Mouse (Mus musculus): ENCODE data around the gene Zfp277. TPM values are rescaled to one million over a fixed set of nuclear protein-coding genes. Genes with fewer than 3 reads are reported as not detected.

Zfp277 gene
- polyA plus RNA-seq (2015; fragmentation: Nextera tagmentation; extraction: Ambion mirVana): 27.7 and 29.3 TPM in 2 replicates

DNA sequence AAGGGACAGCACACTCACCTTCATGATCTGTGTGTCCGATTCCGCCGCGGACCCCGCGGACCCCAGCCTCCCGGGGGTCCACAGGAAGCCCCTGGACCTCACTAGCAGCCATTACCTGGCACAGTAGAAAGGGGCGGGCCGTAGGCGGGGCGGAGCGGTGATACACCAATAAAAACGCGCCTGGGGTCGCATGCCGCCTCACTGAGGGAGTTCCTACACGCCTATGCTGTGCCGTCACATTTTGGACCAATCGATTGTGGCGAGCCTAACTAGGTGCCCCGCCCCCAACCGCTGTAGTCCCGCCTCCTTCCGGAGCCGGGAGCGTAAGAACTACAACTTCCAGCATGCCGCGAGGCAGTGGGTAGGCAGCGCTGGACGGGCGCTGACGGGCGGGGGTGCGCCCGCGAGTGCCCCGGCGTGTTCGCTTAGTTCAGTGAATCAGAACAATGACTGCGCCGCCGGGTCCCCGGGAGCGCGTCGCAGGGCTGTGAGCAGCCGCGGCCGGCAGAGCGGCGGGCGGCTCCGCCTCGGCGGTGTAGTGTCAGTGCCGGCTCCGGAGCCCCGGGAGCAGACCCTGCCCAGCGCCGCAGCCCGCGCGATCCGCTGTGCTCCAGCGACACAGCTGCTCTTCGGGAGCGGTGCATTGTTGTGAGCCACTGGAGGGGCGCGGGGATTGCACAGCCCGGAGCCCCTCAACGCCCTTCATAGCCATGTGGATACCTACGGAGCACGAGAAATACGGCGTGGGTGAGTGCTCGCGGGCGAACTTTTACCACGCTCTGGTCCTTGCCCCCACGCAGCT, at the start of gene Zfp277, which contains the start of gene Dock4:
TSS of gene Zfp277 (minus strand) at position 255 of the 802 bp plus-strand sequence.
TSS of gene Dock4 (plus strand) at position 305 of the 802 bp plus-strand sequence.
- peak within 1 kb of the TSS; percentile 95 for H3K4me2 ChIP-seq (ENCODE audit: low read depth, low read length)
- peak within 1 kb of the TSS; percentile 83 for H3K4me3 ChIP-seq (ENCODE audit: low read length)
- no peaks in the 10 kb centered on the region for H3K27me3 ChIP-seq (replicated peaks; ENCODE audit: control insufficient read depth, insufficient read depth, low read length)
- H3K36me3 ChIP-seq (ENCODE audit: control insufficient read depth, insufficient read depth, low read length): no peaks in the 10 kb centered on the region
- ATAC-seq: peak; percentile 98
- WGBS: under 1% methylated on average over 80 of the region's 80 CpGs
- no peaks in the 10 kb centered on the region for H3K9me3 ChIP-seq (ENCODE audit: control insufficient read depth, low read length)
- peak within 1 kb of the TSS; percentile 84 for H3K9ac ChIP-seq (ENCODE audit: low read depth, low read length)
- peaks cover 18% of the 10 kb centered on the region for H3K4me1 ChIP-seq (ENCODE audit: control insufficient read depth, insufficient read depth, low read length)
- peak within 1 kb of the TSS; percentile 70 for H3K27ac ChIP-seq (ENCODE audit: low read length)

GRCm38 (mm10) chr12:40486047-40486837, 40.5 kb upstream of the Zfp277 start:
- Histone ChIP-seq H3K4me1 (ENCODE audit: control insufficient read depth, insufficient read depth, low read length) (peaks cover 7% of the 10 kb centered on the region), H3K27ac (ENCODE audit: low read length) (no peak overlapping the region), H3K9me3 (ENCODE audit: control insufficient read depth, low read length) (no peaks in the 10 kb centered on the region), H3K4me2 (ENCODE audit: low read depth, low read length) (no peak overlapping the region), H3K9ac (ENCODE audit: low read depth, low read length) (no peak overlapping the region), H3K4me3 (ENCODE audit: low read length) (no peak overlapping the region), H3K27me3 (replicated peaks; ENCODE audit: control insufficient read depth, insufficient read depth, low read length) (no peaks in the 10 kb centered on the region), H3K36me3 (ENCODE audit: control insufficient read depth, insufficient read depth, low read length) (no peaks in the 10 kb centered on the region)
- ATAC-seq: no peak
- WGBS: 67% methylated on average over 12 of the region's 12 CpGs

DNA sequence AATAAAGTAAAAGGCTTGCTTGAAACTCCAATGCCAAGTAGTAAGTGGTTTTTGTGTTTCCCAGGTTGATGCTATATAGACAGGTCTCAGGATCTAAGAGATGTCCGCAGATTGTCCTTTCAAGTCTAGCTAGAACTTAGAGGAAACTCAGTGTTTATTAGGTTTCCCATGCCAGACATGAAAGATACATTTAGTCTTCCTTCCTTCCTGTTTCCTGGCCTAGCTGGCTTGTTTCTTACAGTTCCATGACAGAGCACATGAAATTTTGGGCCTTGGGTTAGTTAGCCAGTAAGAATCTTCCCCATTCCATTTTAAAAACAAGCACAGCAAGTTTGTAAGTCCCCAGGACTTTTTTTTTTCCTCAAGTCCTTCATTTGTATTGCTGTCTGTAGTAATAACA, 39.5 kb upstream of the Zfp277 start:
- Histone ChIP-seq H3K4me3 (ENCODE audit: low read length) (no peak overlapping the region), H3K27ac (ENCODE audit: low read length) (no peak overlapping the region), H3K36me3 (ENCODE audit: control insufficient read depth, insufficient read depth, low read length) (no peaks in the 10 kb centered on the region), H3K27me3 (replicated peaks; ENCODE audit: control insufficient read depth, insufficient read depth, low read length) (no peaks in the 10 kb centered on the region), H3K9ac (ENCODE audit: low read depth, low read length) (no peak overlapping the region), H3K9me3 (ENCODE audit: control insufficient read depth, low read length) (no peaks in the 10 kb centered on the region), H3K4me2 (ENCODE audit: low read depth, low read length) (no peak overlapping the region), H3K4me1 (ENCODE audit: control insufficient read depth, insufficient read depth, low read length) (peaks cover 7% of the 10 kb centered on the region)
- 73% methylated on average over 1 of the region's 1 CpGs for WGBS
- no peak for ATAC-seq

DNA sequence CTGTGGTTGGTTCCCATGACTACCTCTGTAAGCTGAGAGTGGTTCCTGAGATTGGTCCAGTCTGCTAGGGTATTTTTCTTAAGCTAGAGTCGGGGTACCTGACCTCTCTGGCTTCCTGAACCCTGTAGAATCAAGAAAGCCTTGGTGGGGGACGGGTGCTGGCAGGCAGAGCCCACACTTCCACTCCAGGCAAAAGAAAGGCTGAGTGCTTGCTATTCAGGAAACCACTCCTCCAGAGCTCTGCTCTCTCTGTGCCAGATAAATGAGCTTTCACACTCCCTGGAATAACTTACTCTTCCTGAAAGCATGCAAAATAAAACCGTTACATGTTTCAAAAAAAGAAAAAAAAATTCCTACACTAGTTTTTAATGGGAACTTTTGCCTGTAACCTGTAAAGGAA, 38.5 kb upstream of the Zfp277 start:
- ATAC-seq: no peak
- H3K27me3 ChIP-seq (replicated peaks; ENCODE audit: control insufficient read depth, insufficient read depth, low read length): no peaks in the 10 kb centered on the region
- no peaks in the 10 kb centered on the region for H3K36me3 ChIP-seq (ENCODE audit: control insufficient read depth, insufficient read depth, low read length)
- no peak overlapping the region for H3K4me3 ChIP-seq (ENCODE audit: low read length)
- no peak overlapping the region for H3K27ac ChIP-seq (ENCODE audit: low read length)
- H3K9ac ChIP-seq (ENCODE audit: low read depth, low read length): no peak overlapping the region
- H3K4me1 ChIP-seq (ENCODE audit: control insufficient read depth, insufficient read depth, low read length): peaks cover 7% of the 10 kb centered on the region
- H3K9me3 ChIP-seq (ENCODE audit: control insufficient read depth, low read length): no peaks in the 10 kb centered on the region
- H3K4me2 ChIP-seq (ENCODE audit: low read depth, low read length): no peak overlapping the region
- 27% methylated on average over 3 of the region's 3 CpGs for WGBS

GRCm38 (mm10) chr12:40477621-40478452, 32.1 kb upstream of the Zfp277 start:
- no peak overlapping the region for H3K9ac ChIP-seq (ENCODE audit: low read depth, low read length)
- H3K27ac ChIP-seq (ENCODE audit: low read length): no peak overlapping the region
- H3K36me3 ChIP-seq (ENCODE audit: control insufficient read depth, insufficient read depth, low read length): no peaks in the 10 kb centered on the region
- H3K9me3 ChIP-seq (ENCODE audit: control insufficient read depth, low read length): no peaks in the 10 kb centered on the region
- peaks cover 4% of the 10 kb centered on the region for H3K4me1 ChIP-seq (ENCODE audit: control insufficient read depth, insufficient read depth, low read length)
- ATAC-seq: no peak
- 49% methylated on average over 8 of the region's 8 CpGs for WGBS
- no peak overlapping the region for H3K4me2 ChIP-seq (ENCODE audit: low read depth, low read length)
- H3K27me3 ChIP-seq (replicated peaks; ENCODE audit: control insufficient read depth, insufficient read depth, low read length): no peaks in the 10 kb centered on the region
- no peak overlapping the region for H3K4me3 ChIP-seq (ENCODE audit: low read length)

GRCm38 (mm10) chr12:40473709-40474108, 28.0 kb upstream of the Zfp277 start:
- H3K9ac ChIP-seq (ENCODE audit: low read depth, low read length): no peak overlapping the region
- H3K27ac ChIP-seq (ENCODE audit: low read length): no peak overlapping the region
- H3K27me3 ChIP-seq (replicated peaks; ENCODE audit: control insufficient read depth, insufficient read depth, low read length): no peaks in the 10 kb centered on the region
- H3K9me3 ChIP-seq (ENCODE audit: control insufficient read depth, low read length): no peaks in the 10 kb centered on the region
- H3K36me3 ChIP-seq (ENCODE audit: control insufficient read depth, insufficient read depth, low read length): no peaks in the 10 kb centered on the region
- no peak for ATAC-seq
- H3K4me3 ChIP-seq (ENCODE audit: low read length): no peak overlapping the region
- 36% methylated on average over 2 of the region's 2 CpGs for WGBS
- peaks cover 4% of the 10 kb centered on the region for H3K4me1 ChIP-seq (ENCODE audit: control insufficient read depth, insufficient read depth, low read length)
- H3K4me2 ChIP-seq (ENCODE audit: low read depth, low read length): no peak overlapping the region

DNA sequence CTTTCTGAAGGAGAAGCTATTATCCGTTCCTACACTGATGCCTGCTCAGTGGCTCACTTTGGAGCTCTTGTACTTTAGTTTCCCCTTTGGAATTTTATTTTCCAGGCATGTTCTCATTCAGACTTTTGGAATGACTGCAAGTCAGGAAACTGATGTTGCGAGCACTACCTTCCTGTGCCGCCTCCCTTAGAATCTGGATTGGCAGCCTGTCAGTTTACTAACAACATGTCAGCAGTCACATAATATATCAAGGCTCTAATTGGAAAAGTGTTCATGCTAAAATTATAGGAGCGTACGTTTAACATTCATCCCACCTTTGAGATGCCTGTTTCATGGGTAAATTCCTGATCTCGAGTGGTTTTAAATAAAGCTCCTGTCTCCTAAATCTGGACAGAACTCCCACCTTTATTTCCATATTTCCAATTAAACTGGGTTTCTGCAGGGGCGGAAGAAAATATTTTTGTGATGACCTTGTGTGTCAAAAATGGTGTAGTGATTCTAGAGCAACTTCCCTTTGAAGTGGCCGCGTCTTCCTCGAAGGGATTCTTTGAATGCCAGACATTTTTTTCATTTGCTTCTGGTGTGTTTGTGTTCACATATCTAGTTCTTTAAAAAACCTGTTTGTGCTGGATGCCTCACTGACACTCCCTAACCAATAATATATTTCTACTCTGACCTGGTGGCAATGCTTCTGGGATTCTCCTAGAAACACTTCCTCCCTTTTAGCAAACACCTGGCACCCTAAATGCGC, 26.1 kb upstream of the Zfp277 start:
- 50% methylated on average over 11 of the region's 11 CpGs for WGBS
- Histone ChIP-seq H3K4me2 (ENCODE audit: low read depth, low read length) (peak overlapping the region; percentile 32), H3K27me3 (replicated peaks; ENCODE audit: control insufficient read depth, insufficient read depth, low read length) (no peaks in the 10 kb centered on the region), H3K4me3 (ENCODE audit: low read length) (0 out of 2 replicates have a peak overlapping the region, but pooled peaks have one; percentile 4), H3K9me3 (ENCODE audit: control insufficient read depth, low read length) (no peaks in the 10 kb centered on the region), H3K27ac (ENCODE audit: low read length) (no peak overlapping the region), H3K4me1 (ENCODE audit: control insufficient read depth, insufficient read depth, low read length) (no peaks in the 10 kb centered on the region; the same call in 1 of the 2 replicates), H3K36me3 (ENCODE audit: control insufficient read depth, insufficient read depth, low read length) (no peaks in the 10 kb centered on the region), H3K9ac (ENCODE audit: low read depth, low read length) (no peak overlapping the region)
- ATAC-seq: no peak

DNA sequence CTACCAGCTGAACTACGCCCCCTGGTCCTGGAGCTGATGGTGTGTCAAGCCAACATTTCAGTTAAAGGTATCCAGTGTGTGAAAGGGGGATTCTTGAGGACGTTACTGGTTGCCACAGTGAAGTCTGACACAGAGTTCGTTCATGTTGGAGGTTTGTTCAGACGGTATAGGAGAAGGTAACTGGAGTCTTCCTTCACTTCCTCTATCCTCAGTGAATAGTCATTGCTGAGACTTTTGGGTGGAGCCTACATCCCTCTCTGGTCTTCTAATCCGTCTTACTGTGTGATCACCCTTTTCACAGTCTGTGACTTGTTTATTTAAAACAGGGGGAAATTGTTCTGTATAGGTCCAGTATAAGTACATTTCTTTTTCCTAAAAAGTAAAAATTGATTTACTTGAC, 23.3 kb upstream of the Zfp277 start:
- Histone ChIP-seq H3K9ac (ENCODE audit: low read depth, low read length) (no peak overlapping the region), H3K4me2 (ENCODE audit: low read depth, low read length) (no peak overlapping the region), H3K36me3 (ENCODE audit: control insufficient read depth, insufficient read depth, low read length) (no peaks in the 10 kb centered on the region), H3K4me3 (ENCODE audit: low read length) (no peak overlapping the region), H3K4me1 (ENCODE audit: control insufficient read depth, insufficient read depth, low read length) (no peaks in the 10 kb centered on the region; the same call in 1 of the 2 replicates), H3K27ac (ENCODE audit: low read length) (no peak overlapping the region), H3K9me3 (ENCODE audit: control insufficient read depth, low read length) (no peaks in the 10 kb centered on the region), H3K27me3 (replicated peaks; ENCODE audit: control insufficient read depth, insufficient read depth, low read length) (no peaks in the 10 kb centered on the region)
- 78% methylated on average over 5 of the region's 5 CpGs for WGBS
- no peak for ATAC-seq

All from intestine, embryonic 16.5 days (tissue).